Mouse (Mus musculus) embryonic fibroblast, embryonic 13.5 days (primary cell): ENCODE data around the gene Fkbp2. TPM values are rescaled to one million over a fixed set of nuclear protein-coding genes. Genes with fewer than 3 reads are reported as not detected.

Experiments
- H3K27ac ChIP-seq: 2 replicates; pipeline ENCODE4 v1.5.1; 2012; ENCODE audit warnings: low read length, control low read depth, inconsistent platforms; ENCODE audit not compliant: insufficient read depth
- H3K4me1 ChIP-seq: 2 replicates; pipeline ENCODE4 v1.6.1; 2011; ENCODE audit warnings: low read length; ENCODE audit not compliant: control insufficient read depth, insufficient read depth
- H3K4me3 ChIP-seq: 2 replicates; pipeline ENCODE4 v1.5.1; 2011; ENCODE audit warnings: mild to moderate bottlenecking, control low read depth, low read length; ENCODE audit not compliant: insufficient read depth
- CTCF ChIP-seq: IDR thresholded peaks from 2 replicates; pipeline ENCODE4 v1.5.1; 2011; ENCODE audit warnings: mild to moderate bottlenecking, control low read depth, low read length, moderate library complexity, borderline replicate concordance; ENCODE audit not compliant: insufficient read depth
- POLR2A ChIP-seq: IDR thresholded peaks from 2 replicates; pipeline ENCODE4 v1.6.1; 2011; ENCODE audit warnings: low read depth, mild to moderate bottlenecking, control low read depth, low read length, moderate library complexity
- polyA plus RNA-seq: library from polyadenylated mRNA; stranded (reverse); fragments of >200 nt; gene quantifications from 2 replicates; pipeline ENCODE4 v1.2.4, GENCODE M21; 2011; ENCODE audit warnings: low read depth; ENCODE audit not compliant: missing spikeins, insufficient read length

Fkbp2 gene
- polyA plus RNA-seq, 1 experiment: 37.0 TPM

GRCm38 (mm10) chr19:6990712-6991111 is 10.4 kb upstream of the Fkbp2 start:
- Histone ChIP-seq H3K27ac (no peak overlapping the region), H3K4me1 (peaks cover 4% of the 10 kb centered on the region; the same call in 1 of the 2 replicates)

GRCm38 (mm10) chr19:6989251-6989650 is 8.9 kb upstream of the Fkbp2 start:
- H3K4me3 ChIP-seq: no peak overlapping the region
- TF ChIP-seq CTCF (no peak), POLR2A (no peak)
- H3K27ac ChIP-seq: no peak overlapping the region
- H3K4me1 ChIP-seq: peaks cover 4% of the 10 kb centered on the region; the same call in 1 of the 2 replicates

More at GRCm38 (mm10) chr19:6990712-6991111, 10.4 kb upstream of the Fkbp2 start:
- H3K4me3 ChIP-seq: no peak overlapping the region
- TF ChIP-seq CTCF (no peak), POLR2A (no peak)

GRCm38 (mm10) chr19:6987904-6988285 is 7.6 kb upstream of the Fkbp2 start:
- TF ChIP-seq CTCF: no peak
- no peak; the same call in 1 of the 2 replicates for TF ChIP-seq POLR2A
- Histone ChIP-seq H3K4me1 (peaks cover 4% of the 10 kb centered on the region; the same call in 1 of the 2 replicates), H3K27ac (no peak overlapping the region), H3K4me3 (peak overlapping the region; percentile 57)

- Histone ChIP-seq H3K4me3 (peak within 1 kb of the TSS; percentile 57), H3K27ac (peak within 1 kb of the TSS; percentile 28; the same call in 1 of the 2 replicates), H3K4me1 (0 out of 2 replicates have a peak, but pooled peaks cover 4% of the 10 kb centered on the region)
- TF ChIP-seq CTCF (no peak), POLR2A (peak; percentile 26)
Measured at GRCm38 (mm10) chr19:6987061-6987903, 7.0 kb upstream of the Fkbp2 start, which contains the start of gene Vegfb. Vegfb (minus strand) TSS chr19:6987651.

GRCm38 (mm10) chr19:6985951-6986708 is 5.8 kb upstream of the Fkbp2 start:
- H3K4me1 ChIP-seq: peaks cover 4% of the 10 kb centered on the region; the same call in 1 of the 2 replicates
- TF ChIP-seq CTCF (no peak), POLR2A (no peak)
- H3K4me3 ChIP-seq: peak overlapping the region; percentile 57
- H3K27ac ChIP-seq: no peak overlapping the region; the same call in 1 of the 2 replicates

- H3K27ac ChIP-seq: no peak overlapping the region
- H3K4me3 ChIP-seq: no peak overlapping the region
- TF ChIP-seq CTCF (no peak), POLR2A (no peak)
- peaks cover 4% of the 10 kb centered on the region; the same call in 1 of the 2 replicates for H3K4me1 ChIP-seq
Measured at GRCm38 (mm10) chr19:6985300-6985699, 5.0 kb upstream of the Fkbp2 start.

- TF ChIP-seq CTCF (no peak), POLR2A (no peak)
- Histone ChIP-seq H3K4me3 (no peak overlapping the region), H3K4me1 (peaks cover 7% of the 10 kb centered on the region), H3K27ac (no peak overlapping the region)
Measured at GRCm38 (mm10) chr19:6983621-6984020, 3.3 kb upstream of the Fkbp2 start.

GRCm38 (mm10) chr19:6981465-6981864 is 1.2 kb upstream of the Fkbp2 start:
- TF ChIP-seq POLR2A (no peak), CTCF (no peak)
- H3K4me1 ChIP-seq: peaks cover 13% of the 10 kb centered on the region
- H3K27ac ChIP-seq: peak overlapping the region; percentile 64; the same call in 1 of the 2 replicates
- no peak overlapping the region for H3K4me3 ChIP-seq

- Histone ChIP-seq H3K4me1 (peaks cover 9% of the 10 kb centered on the region), H3K4me3 (peak overlapping the region; percentile 48), H3K27ac (peak overlapping the region; percentile 23)
- peak; percentile 49; the same call in 1 of the 2 replicates for TF ChIP-seq CTCF
- TF ChIP-seq POLR2A: peak; percentile 33; the same call in 1 of the 2 replicates
Measured at GRCm38 (mm10) chr19:6979486-6980380, 568 bp downstream of the Fkbp2 start.
